Mouse (Mus musculus) forebrain, embryonic 14.5 days (tissue): ENCODE results near the gene Cebpa. TPM values are rescaled to one million over a fixed set of nuclear protein-coding genes. Genes with fewer than 3 reads are reported as not detected.

Experiments used
- ATAC-seq: fragments of 200-750 bp; cut with Nextera tagmentation; 2 replicates; pipeline ENCODE4 v1.8.0; 2017; ENCODE audit warnings: mild to moderate bottlenecking, moderate library complexity
- DNase-seq: peaks from one replicate; pipeline ENCODE4 v3.0.0-alpha.2; 2015; ENCODE audit warnings: low spot score
- H3K27ac ChIP-seq: fragments of 300-500 bp; sonication (generic); 2 replicates; pipeline ENCODE4 v1.5.1; 2014; ENCODE audit warnings: low read depth, mild to moderate bottlenecking, control low read depth, low read length, moderate library complexity
- H3K27me3 ChIP-seq: fragments of 300-500 bp; sonication (generic); replicated peaks from 2 replicates; pipeline ENCODE4 v1.6.1; 2014; ENCODE audit warnings: low read length, control low read depth, mixed read lengths; ENCODE audit not compliant: control insufficient read depth, insufficient read depth
- H3K36me3 ChIP-seq: fragments of 300-500 bp; sonication (generic); 2 replicates; pipeline ENCODE4 v1.6.1; 2014; ENCODE audit warnings: low read length, control low read depth; ENCODE audit not compliant: control insufficient read depth, insufficient read depth
- H3K4me1 ChIP-seq: fragments of 300-500 bp; sonication (generic); 2 replicates; pipeline ENCODE4 v1.6.1; 2014; ENCODE audit warnings: antibody characterized with exemption, low read length, control low read depth; ENCODE audit not compliant: control insufficient read depth, insufficient read depth
- H3K4me2 ChIP-seq: fragments of 300-500 bp; sonication (generic); 2 replicates; pipeline ENCODE4 v1.6.1; 2014; ENCODE audit warnings: mild to moderate bottlenecking, control low read depth, low read length
- H3K4me3 ChIP-seq: fragments of 300-500 bp; sonication (generic); 2 replicates; pipeline ENCODE4 v1.5.1; 2014; ENCODE audit warnings: low read depth, low read length, control low read depth
- H3K9ac ChIP-seq: fragments of 300-500 bp; sonication (generic); 2 replicates; pipeline ENCODE4 v1.6.1; 2014; ENCODE audit warnings: mild to moderate bottlenecking, low read length, control low read depth, moderate library complexity
- H3K9me3 ChIP-seq: fragments of 300-500 bp; sonication (generic); replicated peaks from 2 replicates; pipeline ENCODE4 v1.6.1; 2016; ENCODE audit warnings: low read length, control low read depth, mixed read lengths; ENCODE audit not compliant: control insufficient read depth
- WGBS: fragments of 180-500 bp; shearing (Covaris S2); extraction: QIAGEN DNeasy Blood & Tissue Kit; methylation state at CpG from one replicate; pipeline ENCODE4 v1.1.7; 2014; 5-methylcytosine and 5-hydroxymethylcytosine counted together
- polyA plus RNA-seq: library from polyadenylated mRNA; unstranded; fragments of >200 nt; fragmentation: Nextera tagmentation; extraction: Ambion mirVana; gene quantifications from 2 replicates; pipeline ENCODE4 v1.2.1, GENCODE M21; 2014

Gene Cebpa
- polyA plus RNA-seq, 1 experiment from 2014 or later, result 0.62 TPM

GRCm38 (mm10) chr7:35134621-35135020, 15.5 kb downstream of the Cebpa start:
- WGBS, result 38% methylated on average over 5 of the region's 5 CpGs
- no peak for DNase-seq

DNA sequence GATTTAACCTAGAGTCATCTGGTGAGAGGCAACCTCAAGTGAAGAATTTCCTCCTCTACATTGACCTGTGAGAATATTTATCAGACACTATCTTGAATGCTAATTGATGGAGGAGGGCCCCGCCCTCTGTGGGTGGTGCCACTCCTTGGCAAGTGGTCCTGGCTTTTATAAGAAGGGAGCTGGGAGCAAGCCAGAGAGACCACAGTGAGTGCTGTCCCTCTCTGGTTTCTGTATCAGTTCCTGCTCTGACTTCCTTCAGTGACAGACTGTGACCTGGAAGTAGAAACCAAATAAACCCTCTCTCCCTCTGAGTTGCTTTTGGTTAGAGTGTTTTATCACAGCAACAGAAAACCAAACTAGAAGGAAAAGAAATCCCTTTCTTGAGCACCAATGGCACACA, 18.4 kb downstream of the Cebpa start:
- Histone ChIP-seq H3K9ac (no peak overlapping the region), H3K9me3 (no peaks in the 10 kb centered on the region), H3K27ac (no peak overlapping the region), H3K36me3 (no peaks in the 10 kb centered on the region), H3K27me3 (no peaks in the 10 kb centered on the region), H3K4me3 (no peak overlapping the region), H3K4me1 (no peaks in the 10 kb centered on the region), H3K4me2 (no peak overlapping the region)
- 72% methylated on average over 1 of the region's 1 CpGs for WGBS
- no peak for ATAC-seq
- DNase-seq, result no peak

More at GRCm38 (mm10) chr7:35134621-35135020, 15.5 kb downstream of the Cebpa start:
- Histone ChIP-seq H3K9me3 (no peaks in the 10 kb centered on the region), H3K4me2 (no peak overlapping the region), H3K36me3 (no peaks in the 10 kb centered on the region), H3K4me3 (no peak overlapping the region), H3K27ac (no peak overlapping the region), H3K27me3 (no peaks in the 10 kb centered on the region), H3K4me1 (no peaks in the 10 kb centered on the region), H3K9ac (no peak overlapping the region)
- no peak for ATAC-seq

DNA sequence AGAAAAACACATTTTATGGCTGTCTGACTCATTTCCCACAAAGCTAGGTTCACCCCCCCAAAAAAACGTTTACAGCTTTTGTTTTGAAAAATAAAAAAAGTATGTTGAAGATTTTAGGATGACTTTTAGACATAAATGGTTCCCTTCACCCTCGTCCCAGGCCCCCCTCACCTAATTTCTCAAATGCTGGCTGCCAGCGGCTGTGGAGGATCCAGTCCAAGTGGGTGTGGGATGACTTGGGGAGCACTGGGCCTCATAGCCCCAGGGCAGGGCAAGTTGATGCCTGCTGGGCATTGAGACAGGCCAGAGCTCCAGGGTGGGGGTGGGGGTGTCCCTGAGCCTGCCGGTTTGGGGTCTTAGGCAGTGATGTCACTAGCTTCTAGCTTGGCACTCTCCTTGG, 19.4 kb downstream of the Cebpa start:
- Histone ChIP-seq H3K9me3 (no peaks in the 10 kb centered on the region), H3K27ac (no peak overlapping the region), H3K4me1 (no peaks in the 10 kb centered on the region), H3K9ac (no peak overlapping the region), H3K4me2 (no peak overlapping the region), H3K36me3 (no peaks in the 10 kb centered on the region), H3K27me3 (no peaks in the 10 kb centered on the region), H3K4me3 (no peak overlapping the region)
- no peak for ATAC-seq
- DNase-seq, result no peak
- WGBS, result 69% methylated on average over 4 of the region's 4 CpGs

GRCm38 (mm10) chr7:35139880-35140279, 20.8 kb downstream of the Cebpa start:
- no peak for ATAC-seq
- WGBS, result 90% methylated on average over 5 of the region's 5 CpGs

DNA sequence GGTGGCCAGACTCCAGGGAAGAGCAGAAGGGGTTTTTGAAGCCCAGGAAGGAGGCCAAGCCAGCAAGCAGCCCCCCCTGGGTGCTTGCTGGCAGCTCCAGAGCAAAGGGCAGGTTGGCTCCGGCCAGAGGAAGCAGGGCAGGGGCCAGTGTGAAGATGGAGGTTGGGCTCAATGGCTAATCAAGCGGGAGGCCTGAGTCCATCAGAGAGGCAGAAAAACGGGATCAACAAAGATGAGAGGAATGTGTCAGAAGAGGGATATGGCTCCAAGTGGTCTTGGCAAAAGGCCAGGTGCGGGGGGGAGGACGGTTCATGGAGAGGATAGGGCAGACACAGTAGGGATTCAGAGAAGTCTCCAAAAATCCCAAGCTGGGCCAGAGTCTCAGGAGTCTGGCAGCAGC, 22.4 kb downstream of the Cebpa start:
- Histone ChIP-seq H3K9me3 (no peaks in the 10 kb centered on the region), H3K4me1 (no peaks in the 10 kb centered on the region), H3K36me3 (no peaks in the 10 kb centered on the region), H3K27ac (no peak overlapping the region), H3K9ac (no peak overlapping the region), H3K27me3 (no peaks in the 10 kb centered on the region), H3K4me2 (no peak overlapping the region), H3K4me3 (no peak overlapping the region)
- no peak for ATAC-seq
- DNase-seq, result peak; percentile 12
- WGBS, result 56% methylated on average over 5 of the region's 5 CpGs

More at GRCm38 (mm10) chr7:35139880-35140279, 20.8 kb downstream of the Cebpa start:
- Histone ChIP-seq H3K9me3 (no peaks in the 10 kb centered on the region), H3K4me1 (no peaks in the 10 kb centered on the region), H3K36me3 (no peaks in the 10 kb centered on the region), H3K9ac (no peak overlapping the region), H3K27ac (no peak overlapping the region), H3K27me3 (no peaks in the 10 kb centered on the region), H3K4me3 (no peak overlapping the region), H3K4me2 (no peak overlapping the region)
- no peak for DNase-seq

DNA sequence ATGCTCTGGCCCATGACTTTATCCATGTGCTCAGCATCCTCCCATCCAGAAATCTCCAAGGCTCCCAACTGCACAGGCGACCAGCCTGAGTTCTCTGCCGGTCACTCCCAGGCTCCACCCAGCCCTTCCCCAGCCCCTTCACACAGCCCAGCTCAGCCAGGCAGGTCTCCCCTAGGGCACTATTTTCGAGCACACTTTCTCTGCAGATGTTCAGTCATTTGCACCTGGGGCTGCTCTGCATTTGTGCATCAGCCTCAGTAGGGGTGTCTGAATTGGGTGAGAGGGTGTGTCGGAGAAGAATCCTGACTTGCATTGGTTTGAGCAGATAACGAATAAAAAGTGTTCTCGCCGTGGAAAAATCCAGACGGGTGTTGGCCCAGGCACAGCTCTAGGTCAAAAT, 23.4 kb downstream of the Cebpa start:
- Histone ChIP-seq H3K27me3 (no peaks in the 10 kb centered on the region), H3K9ac (no peak overlapping the region), H3K9me3 (no peaks in the 10 kb centered on the region), H3K4me1 (no peaks in the 10 kb centered on the region), H3K36me3 (no peaks in the 10 kb centered on the region), H3K27ac (no peak overlapping the region), H3K4me2 (no peak overlapping the region), H3K4me3 (no peak overlapping the region)
- DNase-seq, result no peak
- no peak for ATAC-seq
- 78% methylated on average over 8 of the region's 8 CpGs for WGBS

GRCm38 (mm10) chr7:35143864-35144618, 24.9 kb downstream of the Cebpa start:
- no peak overlapping the region for H3K27ac ChIP-seq
- 67% methylated on average over 6 of the region's 6 CpGs for WGBS
- no peak for ATAC-seq

GRCm38 (mm10) chr7:35145068-35145467, 26.0 kb downstream of the Cebpa start:
- Histone ChIP-seq H3K36me3 (no peaks in the 10 kb centered on the region), H3K4me2 (no peak overlapping the region), H3K9me3 (no peaks in the 10 kb centered on the region), H3K4me3 (no peak overlapping the region), H3K27ac (no peak overlapping the region), H3K9ac (no peak overlapping the region), H3K27me3 (no peaks in the 10 kb centered on the region), H3K4me1 (no peaks in the 10 kb centered on the region)
- 86% methylated on average over 9 of the region's 9 CpGs for WGBS
- ATAC-seq (no peak), DNase-seq (no peak)

More at GRCm38 (mm10) chr7:35143864-35144618, 24.9 kb downstream of the Cebpa start:
- Histone ChIP-seq H3K4me2 (no peak overlapping the region), H3K9ac (no peak overlapping the region), H3K4me1 (no peaks in the 10 kb centered on the region), H3K36me3 (no peaks in the 10 kb centered on the region), H3K27me3 (no peaks in the 10 kb centered on the region), H3K4me3 (no peak overlapping the region), H3K9me3 (no peaks in the 10 kb centered on the region)
- DNase-seq, result no peak

DNA sequence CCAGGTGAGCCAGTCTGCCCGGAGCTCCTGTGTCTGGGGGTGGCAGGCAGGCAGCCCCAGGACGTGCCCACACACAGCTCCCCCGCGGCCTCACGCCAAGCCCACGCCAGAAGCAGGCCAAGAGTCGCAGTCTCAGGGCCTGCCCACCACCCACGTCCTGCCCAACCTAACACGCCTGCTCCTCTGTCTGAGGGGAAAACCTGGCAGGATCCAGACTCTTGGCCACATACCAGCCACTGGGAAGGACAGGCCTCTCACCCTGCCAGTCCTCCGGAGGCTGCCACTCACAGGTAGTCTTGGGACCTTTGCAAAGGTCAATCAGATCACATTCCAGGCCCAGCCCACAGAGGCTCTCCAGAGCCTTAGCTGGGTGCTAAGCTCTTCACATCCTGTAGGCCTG, 27.2 kb downstream of the Cebpa start:
- H3K4me1 ChIP-seq, result no peaks in the 10 kb centered on the region
- 88% methylated on average over 10 of the region's 10 CpGs for WGBS
- no peak for ATAC-seq
- H3K4me3 ChIP-seq, result no peak overlapping the region
- H3K9ac ChIP-seq, result no peak overlapping the region
- no peak overlapping the region for H3K27ac ChIP-seq
- no peak overlapping the region for H3K4me2 ChIP-seq
- no peak for DNase-seq
- H3K36me3 ChIP-seq, result no peaks in the 10 kb centered on the region
- no peaks in the 10 kb centered on the region for H3K27me3 ChIP-seq
- H3K9me3 ChIP-seq, result no peaks in the 10 kb centered on the region
